Mouse (Mus musculus) MEL (cell line): ENCODE data around the gene 1700029H14Rik. TPM values are rescaled to one million over a fixed set of nuclear protein-coding genes. Genes with fewer than 3 reads are reported as not detected.

Experiments used
- DNase-seq: peaks from one replicate; pipeline ENCODE4 v3.0.0; 2011; ENCODE audit warnings: low read depth, low spot score
- H3K27ac ChIP-seq: 2 replicates; pipeline ENCODE4 v1.5.1; 2012; ENCODE audit warnings: low read depth, mild to moderate bottlenecking, control low read depth, low read length, moderate library complexity; ENCODE audit not compliant: control insufficient read depth
- H3K27me3 ChIP-seq, 2 experiments: fragments of 150-350 bp in 1 of 2; sonication (generic) in 1 of 2; 2 replicates each; pipeline ENCODE4 v1.6.1; 2012; ENCODE audit warnings: low read length in 2 of 2, mild to moderate bottlenecking in 2 of 2, improper control_type of control experiment in 1 of 2, moderate library complexity in 1 of 2; ENCODE audit not compliant: insufficient read depth in 2 of 2, control insufficient read depth in 1 of 2
- H3K36me3 ChIP-seq, 2 experiments: 2 replicates each; pipeline ENCODE4 v1.6.1; 2012 to 2014; ENCODE audit warnings: low read length in 2 of 2, improper control_type of control experiment in 1 of 2, inconsistent platforms in 1 of 2, mild to moderate bottlenecking in 1 of 2; ENCODE audit not compliant: insufficient read depth in 2 of 2, control insufficient read depth in 1 of 2
- H3K4me1 ChIP-seq, 2 experiments: fragments of 150-350 bp in 1 of 2; sonication (generic) in 1 of 2; 2 replicates each; pipeline ENCODE4 v1.6.1; 2012; ENCODE audit warnings: low read length in 2 of 2, improper control_type of control experiment in 1 of 2, mild to moderate bottlenecking in 1 of 2; ENCODE audit not compliant: insufficient read depth in 2 of 2, control insufficient read depth in 1 of 2
- H3K4me3 ChIP-seq, 2 experiments: fragments of 150-350 bp in 1 of 2; sonication (generic) in 1 of 2; 2 replicates each; pipeline ENCODE4 v1.5.1; 2012; ENCODE audit warnings: low read depth in 2 of 2, low read length in 2 of 2, mild to moderate bottlenecking in 2 of 2, moderate library complexity in 2 of 2, control low read depth in 1 of 2, improper control_type of control experiment in 1 of 2; ENCODE audit not compliant: control insufficient read depth in 1 of 2, insufficient read depth in 1 of 2
- H3K79me2 ChIP-seq: 2 replicates; pipeline ENCODE4 v1.6.1; 2012; ENCODE audit warnings: mild to moderate bottlenecking, low read length, moderate library complexity; ENCODE audit not compliant: control insufficient read depth, poor library complexity, insufficient read depth
- H3K9ac ChIP-seq: 2 replicates; pipeline ENCODE4 v1.6.1; 2012; ENCODE audit warnings: low read depth, mild to moderate bottlenecking, control low read depth, low read length, moderate library complexity; ENCODE audit not compliant: control insufficient read depth, poor library complexity, severe bottlenecking
- H3K9me3 ChIP-seq: fragments of 150-350 bp; sonication (generic); replicated peaks from 2 replicates; pipeline ENCODE4 v1.6.1; 2012; ENCODE audit warnings: mild to moderate bottlenecking, low read length, improper control_type of control experiment, moderate library complexity; ENCODE audit not compliant: insufficient read depth
- CHD1 ChIP-seq: IDR thresholded peaks from 2 replicates; pipeline ENCODE4 v1.6.1; 2012; ENCODE audit warnings: low read depth, mild to moderate bottlenecking, inconsistent platforms, low read length, improper control_type of control experiment
- CHD2 ChIP-seq: IDR thresholded peaks from 2 replicates; pipeline ENCODE4 v1.6.1; 2011; ENCODE audit warnings: low read length, improper control_type of control experiment
- CTCF ChIP-seq, 3 experiments: IDR thresholded peaks in 2 of 3; conservative IDR thresholded peaks in 1 of 3; 2 replicates each; pipeline ENCODE4 v1.5.1; 2011 to 2012; ENCODE audit warnings: low read length in 3 of 3, low read depth in 2 of 3, mild to moderate bottlenecking in 2 of 3, improper control_type of control experiment in 1 of 3, inconsistent platforms in 1 of 3, mixed read lengths in 1 of 3, moderate library complexity in 1 of 3; ENCODE audit not compliant: control insufficient read depth in 1 of 3, insufficient read depth in 1 of 3, poor library complexity in 1 of 3, severe bottlenecking in 1 of 3
- E2F4 ChIP-seq: IDR thresholded peaks from 2 replicates; pipeline ENCODE4 v1.6.1; 2011; ENCODE audit warnings: low read depth, low read length, improper control_type of control experiment, borderline replicate concordance
- ELF1 ChIP-seq: IDR thresholded peaks from 2 replicates; pipeline ENCODE4 v1.6.1; 2014; ENCODE audit warnings: low read depth, mild to moderate bottlenecking, inconsistent platforms, low read length, improper control_type of control experiment, moderate library complexity
- ETS1 ChIP-seq: IDR thresholded peaks from 2 replicates; pipeline ENCODE4 v1.6.1; 2012; ENCODE audit warnings: low read depth, mild to moderate bottlenecking, inconsistent platforms, low read length, improper control_type of control experiment, moderate library complexity
- GABPA ChIP-seq: IDR thresholded peaks from 2 replicates; pipeline ENCODE4 v1.6.1; 2012; ENCODE audit warnings: low read depth, mild to moderate bottlenecking, inconsistent platforms, low read length, improper control_type of control experiment, moderate library complexity
- MAFK ChIP-seq: IDR thresholded peaks from 2 replicates; pipeline ENCODE4 v1.6.1; 2011; ENCODE audit warnings: low read depth, mild to moderate bottlenecking, low read length, improper control_type of control experiment, borderline replicate concordance
- MXI1 ChIP-seq: IDR thresholded peaks from 2 replicates; pipeline ENCODE4 v1.6.1; 2011; ENCODE audit warnings: mild to moderate bottlenecking, low read depth, low read length, improper control_type of control experiment
- MYB ChIP-seq: IDR thresholded peaks from 2 replicates; pipeline ENCODE4 v1.6.1; 2011; ENCODE audit warnings: mild to moderate bottlenecking, low read depth, low read length, improper control_type of control experiment
- NRF1 ChIP-seq: IDR thresholded peaks from 2 replicates; pipeline ENCODE4 v1.6.1; 2014; ENCODE audit warnings: low read depth, mild to moderate bottlenecking, inconsistent platforms, low read length, improper control_type of control experiment, moderate library complexity; ENCODE audit not compliant: poor library complexity, insufficient read depth, severe bottlenecking
- POLR2A ChIP-seq, 2 experiments: IDR thresholded peaks; 2 replicates each; pipeline ENCODE4 v1.6.1; 2011 to 2012; ENCODE audit warnings: low read length in 2 of 2, mild to moderate bottlenecking in 2 of 2, control low read depth in 1 of 2, improper control_type of control experiment in 1 of 2, low read depth in 1 of 2, moderate library complexity in 1 of 2; ENCODE audit not compliant: control insufficient read depth in 1 of 2, insufficient read depth in 1 of 2, poor library complexity in 1 of 2
- RCOR1 ChIP-seq: IDR thresholded peaks from 2 replicates; pipeline ENCODE4 v1.6.1; 2012; ENCODE audit warnings: low read depth, mild to moderate bottlenecking, inconsistent platforms, low read length, improper control_type of control experiment
- TBP ChIP-seq: IDR thresholded peaks from 2 replicates; pipeline ENCODE4 v1.8.0; 2011; ENCODE audit warnings: low read depth, low read length, improper control_type of control experiment
- TCF12 ChIP-seq: IDR thresholded peaks from 2 replicates; pipeline ENCODE4 v1.6.1; 2014; ENCODE audit warnings: low read depth, mild to moderate bottlenecking, inconsistent platforms, low read length, improper control_type of control experiment, moderate library complexity
- USF2 ChIP-seq, 2 experiments: IDR thresholded peaks; 2 replicates each; pipeline ENCODE4 v1.6.1; 2011 to 2012; ENCODE audit warnings: improper control_type of control experiment in 2 of 2, low read length in 2 of 2, borderline replicate concordance in 1 of 2, inconsistent platforms in 1 of 2, low read depth in 1 of 2, mild to moderate bottlenecking in 1 of 2; ENCODE audit not compliant: insufficient read depth in 1 of 2
- ZC3H11A ChIP-seq: IDR thresholded peaks from 2 replicates; pipeline ENCODE4 v1.6.1; 2012; ENCODE audit warnings: low read depth, mild to moderate bottlenecking, inconsistent platforms, low read length, improper control_type of control experiment
- ZKSCAN1 ChIP-seq: IDR thresholded peaks from 2 replicates; pipeline ENCODE4 v1.6.1; 2012; ENCODE audit warnings: low read depth, mild to moderate bottlenecking, inconsistent platforms, low read length, improper control_type of control experiment, moderate library complexity
- polyA plus RNA-seq, 2 experiments: library from polyadenylated mRNA; stranded (reverse) in 1 of 2; unstranded in 1 of 2; fragments of >175 nt in 1 of 2; fragments of >200 nt in 1 of 2; gene quantifications; 2 replicates each; pipeline versions ENCODE4 v1.2.1 to v1.2.4; 2012; ENCODE audit warnings: low replicate concordance in 2 of 2, low read depth in 1 of 2; ENCODE audit not compliant: insufficient read length in 2 of 2, insufficient read depth in 1 of 2, missing spikeins in 1 of 2
- total RNA-seq: library from RNA; depleted of rRNA; stranded (reverse); fragments of 300-350 nt; gene quantifications from 2 replicates; pipeline ENCODE4 v1.2.3, GENCODE M21; 2012

1700029H14Rik gene
- total and polyA plus RNA-seq, 3 experiments: 0.06 TPM; not detected in 2

GRCm38 (mm10) chr8:13541526-13541925 lies 20.7 kb downstream of the 1700029H14Rik start:
- Histone ChIP-seq H3K4me3 (no peak overlapping the region), H3K79me2 (no peaks in the 10 kb centered on the region), H3K36me3 (no peaks in the 10 kb centered on the region), H3K27ac (no peak overlapping the region), H3K27me3 (peaks cover 0 to 13% of the 10 kb centered on the region in 2 experiments), H3K9me3 (no peaks in the 10 kb centered on the region), H3K9ac (no peak overlapping the region), H3K4me1 (no peaks in the 10 kb centered on the region)
- DNase-seq: no peak
- TF ChIP-seq ELF1 (no peak), NRF1 (no peak), USF2 (IDR thresholded peaks at IDR 0.05; ENCODE audit: borderline replicate concordance in 1 of 2, insufficient read depth in 1 of 2, low read depth in 1 of 2, low read length in 2 of 2) (no peak), MXI1 (no peak)

DNA sequence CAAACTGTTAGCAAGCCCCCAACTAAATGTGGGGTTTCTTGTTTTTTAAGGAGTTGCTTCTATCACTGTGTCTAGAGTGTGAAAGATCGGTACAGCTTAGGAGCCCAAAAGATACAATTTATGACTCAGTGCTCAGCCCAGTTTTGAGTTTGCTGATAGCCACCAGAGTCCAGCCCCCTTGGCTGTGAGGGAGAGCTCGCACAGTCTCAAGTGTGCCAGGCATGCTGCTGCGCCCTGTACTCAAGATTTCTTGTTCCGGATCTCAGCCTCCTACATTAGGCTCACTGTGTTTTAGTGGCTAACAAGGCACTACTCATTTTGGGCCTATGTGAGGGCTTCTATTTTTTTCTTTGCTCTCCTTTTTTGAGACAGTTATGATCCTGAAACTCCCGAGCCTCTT lies 22.1 kb downstream of the 1700029H14Rik start:
- H3K79me2 ChIP-seq: no peaks in the 10 kb centered on the region
- no peak overlapping the region for H3K27ac ChIP-seq
- no peak for DNase-seq
- H3K9me3 ChIP-seq: no peaks in the 10 kb centered on the region
- no peaks in the 10 kb centered on the region for H3K36me3 ChIP-seq
- TF ChIP-seq E2F4 (no peak), RCOR1 (no peak), CHD1 (no peak), NRF1 (no peak), ZKSCAN1 (no peak), ZC3H11A (no peak), CTCF (IDR thresholded peaks at IDR 0.05 in 2 of 3, conservative IDR thresholded peaks at IDR 0.05 in 1 of 3; ENCODE audit: control insufficient read depth in 1 of 3, insufficient read depth in 1 of 3, low read depth in 2 of 3, low read length in 3 of 3, poor library complexity in 1 of 3, severe bottlenecking in 1 of 3) (no peak), MAFK (no peak), ELF1 (no peak), TCF12 (no peak), TBP (no peak)
- no peak overlapping the region for H3K4me3 ChIP-seq
- no peaks in the 10 kb centered on the region for H3K4me1 ChIP-seq
- H3K27me3 ChIP-seq: peaks cover 0 to 13% of the 10 kb centered on the region in 2 experiments
- H3K9ac ChIP-seq: no peak overlapping the region

GRCm38 (mm10) chr8:13538821-13539220 lies 23.4 kb downstream of the 1700029H14Rik start:
- Histone ChIP-seq H3K27ac (no peak overlapping the region), H3K4me3 (no peak overlapping the region), H3K27me3 (peaks cover 0 to 11% of the 10 kb centered on the region in 2 experiments), H3K36me3 (no peaks in the 10 kb centered on the region), H3K9ac (no peak overlapping the region), H3K4me1 (no peaks in the 10 kb centered on the region), H3K79me2 (no peaks in the 10 kb centered on the region), H3K9me3 (no peaks in the 10 kb centered on the region)
- TF ChIP-seq MYB (no peak), RCOR1 (no peak), CHD2 (no peak), MAFK (no peak), ELF1 (no peak), POLR2A (IDR thresholded peaks at IDR 0.05; ENCODE audit: control insufficient read depth in 1 of 2, insufficient read depth in 1 of 2, low read depth in 1 of 2, low read length in 2 of 2, poor library complexity in 1 of 2) (no peak), E2F4 (no peak), ETS1 (no peak), CHD1 (no peak), GABPA (no peak)
- no peak for DNase-seq
